Mouse (Mus musculus) layer of hippocampus, adult 18-20 months (tissue): Measurements from ENCODE around the gene Gm16253. TPM values are rescaled to one million over a fixed set of nuclear protein-coding genes. Genes with fewer than 3 reads are reported as not detected.
A peak's percentile ranks its signal among the peaks of the same experiment; 100 is the strongest.
"Not testable (repeated sequence)": the region's sequence is repeated elsewhere in the genome, so short reads cannot be mapped to it uniquely, and the experiment has no call there.

ENCODE experiments used
- DNase-seq, 2 experiments: peaks; one replicate each; pipeline ENCODE4 v3.0.0; 2022; ENCODE audit warnings: low spot score in 2 of 2
- total RNA-seq, 2 experiments: library from RNA; stranded (reverse); gene quantifications; 2 replicates each; pipeline ENCODE4 v1.2.3; 2021

The Gm16253 gene
- total RNA-seq, 2 experiments from 2014 or later, result not detected

GRCm38 (mm10) chr3:96597435-96597891 lies 20.7 kb downstream of the Gm16253 start:
- DNase-seq, result no peak

- no peak for DNase-seq
These were observed 21.6 kb downstream of the Gm16253 start for GRCm38 (mm10) chr3:96598156-96599068.

GRCm38 (mm10) chr3:96599069-96599393 lies 22.2 kb downstream of the Gm16253 start:
- DNase-seq, result no peak

GRCm38 (mm10) chr3:96599411-96599810 lies 22.6 kb downstream of the Gm16253 start:
- DNase-seq, result no peak

GRCm38 (mm10) chr3:96600639-96601250 lies 24.0 kb downstream of the Gm16253 start, which contains the start of gene Lix1l:
Gene Lix1l (plus strand): TSS chr3:96601149.
- DNase-seq, result peak; percentile 96 to 97

GRCm38 (mm10) chr3:96601251-96601787 lies 24.5 kb downstream of the Gm16253 start:
- peak in 1 of 2 experiments; percentile 64 for DNase-seq

- no peak for DNase-seq
These were observed 25.3 kb downstream of the Gm16253 start for GRCm38 (mm10) chr3:96601941-96602703.

- no peak for DNase-seq
These were observed 25.9 kb downstream of the Gm16253 start for GRCm38 (mm10) chr3:96602704-96603084.

- DNase-seq, result no peak
These were observed 26.5 kb downstream of the Gm16253 start for GRCm38 (mm10) chr3:96603311-96603710.

- not testable (repeated sequence) for DNase-seq
These were observed 29.2 kb downstream of the Gm16253 start for GRCm38 (mm10) chr3:96606007-96606406.

- no peak for DNase-seq
These were observed 29.8 kb downstream of the Gm16253 start for GRCm38 (mm10) chr3:96606618-96607017.

- no peak for DNase-seq
These were observed 41.2 kb downstream of the Gm16253 start for GRCm38 (mm10) chr3:96617941-96618340.

GRCm38 (mm10) chr3:96623201-96623600 lies 46.4 kb downstream of the Gm16253 start:
- DNase-seq, result no peak

- peak; percentile 95 to 99 for DNase-seq
These were observed 53.2 kb downstream of the Gm16253 start, which contains the start of gene Rbm8a for GRCm38 (mm10) chr3:96629729-96630600. Gene Rbm8a (plus strand): TSS chr3:96629933.

Other genes with a start within 250 kb of the Gm16253 start
- gene BC107364, start 124.7 kb upstream of the Gm16253 start, total RNA-seq, result not detected
- gene Hfe2, start 51.8 kb upstream of the Gm16253 start, total RNA-seq, result under 1 TPM; 0.25 to 0.30 TPM
- gene Txnip, start 19.0 kb upstream of the Gm16253 start, total RNA-seq, result 10 to 100 TPM; 28.1 to 34.8 TPM
- gene Polr3gl, start 17.2 kb downstream of the Gm16253 start, total RNA-seq, result 10 to 100 TPM; 28.7 to 31.6 TPM
- 10 to 100 TPM; 55.7 to 56.8 TPM for gene Ankrd34a, start 19.7 kb downstream of the Gm16253 start, total RNA-seq
- gene Lix1l, start 24.2 kb downstream of the Gm16253 start, total RNA-seq, result 10 to 100 TPM; 30.9 to 33.0 TPM
- 10 to 100 TPM; 48.7 to 52.2 TPM for gene Rbm8a, start 52.9 kb downstream of the Gm16253 start, total RNA-seq
- 10 to 100 TPM; 53.0 to 54.2 TPM for gene Pex11b, start 58.4 kb downstream of the Gm16253 start, total RNA-seq
- under 1 TPM; 0.66 to 0.74 TPM for gene Gm42957, start 58.5 kb downstream of the Gm16253 start, total RNA-seq
- gene Itga10, start 68.6 kb downstream of the Gm16253 start, total RNA-seq, result 1 to 10 TPM; 2.3 to 3.1 TPM
- 1 to 10 TPM; 5.5 to 6.9 TPM for gene Ankrd35, start 93.1 kb downstream of the Gm16253 start, total RNA-seq
- 10 to 100 TPM; 28.9 to 31.5 TPM for gene Pias3, start 119.4 kb downstream of the Gm16253 start, total RNA-seq
- gene Nudt17, start 131.6 kb downstream of the Gm16253 start, total RNA-seq, result 10 to 100 TPM; 11.4 to 17.9 TPM
- 10 to 100 TPM; 20.7 to 22.5 TPM for gene Polr3c, start 150.6 kb downstream of the Gm16253 start, total RNA-seq
- 10 to 100 TPM; 61.6 to 62.0 TPM for gene Rnf115, start 150.7 kb downstream of the Gm16253 start, total RNA-seq